Mouse (Mus musculus): ENCODE results near the gene Rbm20.

Rbm20 gene

GRCm38 (mm10) chr19:53752993-53753392 is 75.9 kb downstream of the Rbm20 start:
- no peak for DNase-seq (ENCODE audit: inconsistent age in 2 of 2, low spot score in 1 of 2)

- DNase-seq (ENCODE audit: inconsistent age in 2 of 2, low spot score in 1 of 2), result no peak
Measured at GRCm38 (mm10) chr19:53754421-53754830, 77.3 kb downstream of the Rbm20 start.

- DNase-seq (ENCODE audit: inconsistent age in 2 of 2, low spot score in 1 of 2), result no peak
Measured at GRCm38 (mm10) chr19:53755346-53755745, 78.2 kb downstream of the Rbm20 start.

DNA sequence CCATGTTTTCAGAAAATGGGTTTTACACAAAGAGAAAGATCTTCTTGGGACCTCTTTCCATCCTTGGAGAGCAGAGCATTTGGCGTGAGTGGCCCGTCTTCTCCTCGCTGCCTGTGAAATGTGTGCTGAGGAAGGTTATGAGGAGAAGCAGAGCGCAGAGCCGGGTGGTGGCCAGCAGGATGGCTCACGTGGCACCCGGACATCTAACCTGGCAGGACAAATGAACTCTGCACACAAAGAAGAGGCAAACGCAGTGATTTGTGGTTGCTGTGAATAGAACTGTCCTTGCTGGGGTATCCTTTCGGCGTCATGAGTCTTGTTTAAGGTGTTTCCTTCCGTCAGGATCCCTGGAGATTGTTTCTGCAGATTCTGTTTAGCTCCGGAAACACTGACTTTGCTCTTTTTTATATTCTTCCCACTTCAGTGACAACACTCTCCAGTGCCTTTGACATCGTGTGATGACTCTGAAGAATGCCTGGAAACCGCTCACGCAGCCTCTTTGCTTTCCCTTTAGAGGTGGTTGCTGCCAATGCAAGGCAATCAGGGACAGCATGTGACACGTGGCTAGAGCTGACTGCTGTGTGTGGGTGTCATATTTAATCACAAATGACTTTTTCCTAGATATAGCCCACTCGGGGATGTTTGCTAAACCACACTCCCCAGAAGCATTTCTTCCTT is 80.5 kb downstream of the Rbm20 start:
- DNase-seq (ENCODE audit: inconsistent age in 2 of 2, low spot score in 1 of 2), result no peak

DNA sequence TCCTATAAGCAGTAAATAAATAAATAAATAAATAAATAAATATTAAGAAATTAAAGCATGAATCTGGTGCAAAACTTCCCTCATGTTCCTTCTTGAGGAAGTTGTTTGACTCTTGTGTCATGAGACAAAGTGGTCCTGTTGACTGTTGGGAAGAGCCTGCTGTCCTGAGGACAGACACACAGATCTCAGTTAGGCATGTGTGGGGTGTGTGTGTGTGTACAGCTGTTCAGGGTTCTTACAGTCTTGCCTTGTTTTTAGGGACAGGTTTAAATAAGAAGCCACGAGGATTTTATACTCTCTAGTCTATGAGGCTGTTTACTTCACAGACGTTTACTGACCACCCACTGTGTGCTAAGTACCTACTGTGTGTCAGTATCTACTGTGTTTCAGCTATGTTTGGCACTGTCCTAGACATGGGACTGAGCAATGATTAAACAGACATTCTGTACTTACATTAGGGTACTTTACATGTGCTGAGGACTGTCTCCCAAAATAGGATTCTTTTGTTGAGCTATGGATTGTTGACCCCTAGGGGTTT is 81.8 kb downstream of the Rbm20 start:
- DNase-seq (ENCODE audit: inconsistent age in 2 of 2, low spot score in 1 of 2), result no peak

DNA sequence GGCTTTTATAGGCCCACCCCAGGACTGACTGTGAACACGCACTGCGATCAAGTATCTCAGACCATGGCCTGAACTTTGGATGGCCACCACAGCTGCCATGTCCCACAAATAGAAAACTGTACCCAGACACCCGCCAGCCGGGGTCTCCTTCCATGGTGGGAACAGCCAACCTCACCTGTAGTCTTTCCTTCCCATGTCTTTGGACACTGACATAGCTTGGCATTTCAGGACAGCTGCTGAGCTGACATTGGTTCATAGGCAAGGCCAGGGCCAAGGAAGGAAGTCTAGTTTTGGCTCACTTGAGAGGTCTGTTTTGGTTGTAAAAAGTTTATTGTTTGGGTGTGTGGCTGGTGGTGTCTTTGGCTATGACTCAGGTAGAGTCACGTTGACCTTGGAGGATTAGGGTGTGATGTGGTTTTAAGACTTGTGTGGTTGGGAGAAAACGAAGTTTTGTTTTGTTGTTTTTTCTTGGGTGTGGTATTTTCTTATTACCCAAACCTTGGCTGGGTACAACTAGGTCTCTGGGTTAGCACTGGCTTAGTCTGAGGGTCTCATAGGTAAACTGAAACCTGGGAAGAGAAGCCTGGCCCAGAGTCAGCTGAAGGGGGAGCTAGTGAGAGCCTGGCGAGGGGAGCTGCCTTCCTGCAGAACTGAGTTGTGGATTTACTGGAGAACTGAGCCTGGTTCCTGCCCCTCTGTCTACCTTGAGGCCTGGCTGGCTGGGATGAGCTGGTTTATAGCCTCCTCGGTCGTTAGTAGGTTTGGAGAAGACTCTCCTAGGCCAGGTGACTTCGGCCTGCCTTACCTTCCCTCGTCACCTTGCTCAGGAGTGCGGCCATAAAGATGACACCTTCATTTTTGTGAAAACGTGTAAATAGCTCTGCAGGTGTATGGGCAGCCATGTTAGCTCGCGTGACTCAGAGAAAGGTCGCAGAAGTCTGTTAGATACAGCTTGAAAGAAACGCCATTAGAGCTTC is 83.3 kb downstream of the Rbm20 start:
- DNase-seq (ENCODE audit: inconsistent age in 2 of 2, low spot score in 1 of 2), result no peak

GRCm38 (mm10) chr19:53762749-53763438 is 85.8 kb downstream of the Rbm20 start:
- no peak for DNase-seq (ENCODE audit: inconsistent age in 2 of 2, low spot score in 1 of 2)

DNA sequence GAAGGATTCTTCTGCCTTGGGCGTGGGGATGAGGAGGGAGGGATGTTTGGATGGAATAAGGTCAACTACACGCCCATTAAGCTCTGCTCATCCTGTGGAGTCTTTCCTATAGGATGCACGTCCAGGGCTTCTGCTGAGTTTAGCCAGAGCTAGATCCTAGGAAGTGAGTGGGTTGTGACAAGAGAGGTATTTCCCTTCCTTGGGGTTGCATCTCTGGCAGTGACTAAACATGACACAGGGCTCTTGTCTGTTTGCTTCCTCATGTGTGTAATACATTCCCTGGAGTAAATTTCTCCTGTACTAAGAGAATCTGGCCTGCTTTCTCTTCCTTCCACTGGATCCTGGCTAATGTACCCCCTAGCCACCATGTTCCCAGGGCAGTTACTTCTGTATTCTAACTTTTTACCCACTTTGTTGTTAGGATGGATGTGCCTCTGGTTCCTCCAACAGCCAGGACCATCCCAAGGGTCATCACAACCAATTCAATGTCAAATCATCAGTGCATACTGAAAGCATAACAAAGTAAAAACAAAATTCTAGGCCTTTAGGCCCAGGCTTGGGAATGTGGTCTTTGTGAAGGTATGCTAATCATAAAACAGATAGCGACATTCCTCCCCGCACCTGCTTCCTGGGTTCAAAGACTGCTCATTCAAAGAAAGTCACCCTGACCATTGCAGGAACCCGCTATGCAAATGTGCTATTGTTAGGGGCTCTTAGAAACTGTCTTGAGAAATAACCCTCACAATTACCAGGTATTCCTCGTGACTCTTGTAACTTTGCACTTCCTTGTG is 87.8 kb downstream of the Rbm20 start:
- no peak for DNase-seq (ENCODE audit: inconsistent age in 2 of 2, low spot score in 1 of 2)

DNA sequence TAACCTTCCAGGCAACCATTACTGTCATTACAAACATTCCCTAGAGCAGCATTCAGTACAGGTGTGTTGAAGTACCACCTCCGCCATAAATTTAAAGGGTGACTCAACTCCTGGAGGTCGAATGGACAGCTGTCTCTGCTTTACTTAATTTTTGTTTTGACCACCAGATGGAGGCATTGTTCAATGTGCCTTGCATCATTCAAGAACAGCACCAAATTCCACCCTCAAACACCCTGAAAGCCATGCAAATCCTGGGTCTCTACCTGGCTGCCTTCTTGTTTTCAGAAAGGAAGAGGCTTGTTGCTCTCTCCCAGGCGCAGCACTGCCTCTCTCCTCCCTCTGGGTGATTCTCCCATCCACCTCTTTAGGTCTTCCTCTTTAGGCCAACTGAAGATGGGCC is 91.4 kb downstream of the Rbm20 start:
- peak; percentile 20 to 83 for DNase-seq (ENCODE audit: inconsistent age in 2 of 2, low spot score in 1 of 2)

DNA sequence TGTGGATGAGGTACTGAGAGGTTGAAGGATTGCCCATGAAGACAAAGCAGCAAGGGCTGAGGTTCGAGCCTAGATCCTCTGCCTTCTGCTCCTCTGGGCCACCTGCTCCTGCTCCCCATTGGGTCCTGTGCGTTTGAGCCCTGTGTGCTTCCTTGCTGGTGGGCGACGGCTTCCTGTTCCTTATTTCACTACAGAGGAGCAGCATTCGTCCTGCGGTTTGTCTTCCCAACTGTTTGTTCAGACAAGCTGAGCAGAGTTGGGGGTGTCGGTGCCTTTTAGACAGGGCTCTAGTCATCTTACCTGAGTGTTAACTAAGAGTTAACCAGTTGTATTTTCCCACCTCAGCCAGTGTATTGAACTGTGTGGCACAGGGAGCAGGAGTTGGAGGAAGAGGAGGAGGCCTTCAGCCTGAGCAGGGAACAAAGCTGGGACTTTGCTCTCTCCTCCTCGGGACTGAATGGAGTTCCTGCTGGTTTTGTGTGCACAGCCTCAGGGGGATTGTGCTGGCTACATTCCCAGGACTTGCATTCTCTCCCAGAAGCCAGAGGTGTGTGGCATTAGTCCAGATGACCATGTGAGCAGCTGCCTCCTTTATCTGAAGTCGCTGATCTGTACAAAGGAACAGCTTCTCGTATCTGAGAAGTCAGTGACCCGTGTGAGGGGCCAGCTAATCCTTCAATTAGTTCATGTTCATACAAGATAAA is 97.0 kb downstream of the Rbm20 start:
- DNase-seq (ENCODE audit: inconsistent age in 2 of 2, low spot score in 1 of 2), result peak; percentile 25 to 77

- DNase-seq (ENCODE audit: inconsistent age in 2 of 2, low spot score in 1 of 2), result no peak
Measured at GRCm38 (mm10) chr19:53774641-53775350, 97.7 kb downstream of the Rbm20 start.

DNA sequence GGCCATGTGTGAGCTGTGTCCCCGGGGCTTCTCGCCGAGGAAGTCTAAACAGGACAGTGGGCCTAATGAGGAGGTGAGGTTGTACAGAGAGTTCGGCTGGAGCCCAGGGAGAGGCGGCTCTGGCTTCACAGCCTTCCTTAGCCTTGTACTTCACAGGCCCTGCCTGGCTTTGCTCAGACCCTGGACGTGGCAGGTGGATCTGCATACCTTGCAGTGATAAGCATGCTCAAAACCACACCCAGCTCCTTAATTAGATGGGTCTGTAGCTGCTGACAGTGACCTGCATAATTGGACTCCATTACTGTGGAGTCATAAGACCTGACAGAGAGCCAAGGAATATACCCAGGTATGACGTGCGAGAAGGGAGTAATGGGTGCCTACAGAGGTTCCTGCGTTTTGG is 102.3 kb downstream of the Rbm20 start:
- no peak for DNase-seq (ENCODE audit: inconsistent age in 2 of 2, low spot score in 1 of 2)

DNA sequence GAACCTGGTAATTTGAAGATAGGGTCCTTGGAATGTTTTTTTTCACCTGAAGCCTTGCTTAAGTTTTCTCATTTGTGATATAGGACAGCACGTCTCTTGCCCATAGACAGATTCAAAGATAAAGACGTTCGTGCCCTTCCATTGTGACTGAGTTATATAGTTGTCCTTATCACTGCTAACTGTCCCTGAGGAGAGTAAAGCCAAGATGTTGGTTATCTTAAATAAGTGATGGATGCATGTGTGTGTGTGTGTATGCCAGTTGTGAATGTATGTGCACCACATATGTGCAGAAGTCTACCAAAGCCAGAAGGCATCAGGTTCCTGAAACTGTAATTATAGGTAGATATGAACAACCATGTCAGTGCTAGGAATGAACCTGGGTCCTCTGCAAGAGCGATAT is 102.7 kb downstream of the Rbm20 start:
- no peak for DNase-seq (ENCODE audit: inconsistent age in 2 of 2, low spot score in 1 of 2)

- DNase-seq (ENCODE audit: inconsistent age in 2 of 2, low spot score in 1 of 2), result peak in 1 of 2 experiments; percentile 76
Measured at GRCm38 (mm10) chr19:53780752-53781602, 103.9 kb downstream of the Rbm20 start.

GRCm38 (mm10) chr19:53781826-53782225 is 104.7 kb downstream of the Rbm20 start:
- peak in 1 of 2 experiments; percentile 76 for DNase-seq (ENCODE audit: inconsistent age in 2 of 2, low spot score in 1 of 2)

DNA sequence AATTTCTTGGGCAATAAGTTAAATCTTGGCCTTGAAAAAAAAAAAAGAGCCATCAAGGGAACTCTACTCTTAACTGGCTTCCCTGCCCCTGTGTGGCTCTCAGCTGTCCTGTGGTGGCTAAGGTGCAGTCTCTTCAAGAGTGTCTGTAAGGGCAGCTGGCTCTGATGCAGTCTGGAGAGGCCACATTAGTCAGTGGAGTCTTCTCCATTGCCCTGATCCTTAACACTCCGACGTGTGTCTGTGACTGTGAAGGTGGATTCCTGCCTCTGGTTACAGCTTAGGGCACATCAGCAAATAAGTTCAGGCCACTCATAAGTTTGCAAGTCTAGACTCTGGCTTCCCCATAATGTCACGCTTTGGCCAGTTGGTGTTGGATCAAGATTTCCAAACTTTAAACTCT is 108.2 kb downstream of the Rbm20 start:
- no peak for DNase-seq (ENCODE audit: inconsistent age in 2 of 2, low spot score in 1 of 2)

DNA sequence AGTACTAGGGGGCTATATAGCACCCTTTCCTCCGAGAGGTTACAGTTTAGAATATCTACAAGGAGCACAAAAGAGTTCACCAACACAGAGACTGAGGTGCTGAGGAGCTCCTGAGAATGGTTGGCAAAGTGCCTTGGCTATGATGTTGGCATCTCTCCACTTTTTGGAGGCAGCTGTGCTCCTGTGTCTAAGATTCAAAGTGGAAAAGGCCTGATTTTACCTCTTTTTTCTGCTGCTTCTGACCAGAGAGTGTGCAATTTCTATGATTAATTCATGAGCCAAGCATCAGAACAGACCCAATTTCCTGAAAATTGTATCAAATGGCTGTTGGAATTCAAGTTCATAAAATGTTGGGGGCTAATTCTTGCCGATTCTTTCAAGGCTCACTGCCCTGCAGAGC is 109.1 kb downstream of the Rbm20 start:
- DNase-seq (ENCODE audit: inconsistent age in 2 of 2, low spot score in 1 of 2), result peak in 1 of 2 experiments; percentile 73

DNA sequence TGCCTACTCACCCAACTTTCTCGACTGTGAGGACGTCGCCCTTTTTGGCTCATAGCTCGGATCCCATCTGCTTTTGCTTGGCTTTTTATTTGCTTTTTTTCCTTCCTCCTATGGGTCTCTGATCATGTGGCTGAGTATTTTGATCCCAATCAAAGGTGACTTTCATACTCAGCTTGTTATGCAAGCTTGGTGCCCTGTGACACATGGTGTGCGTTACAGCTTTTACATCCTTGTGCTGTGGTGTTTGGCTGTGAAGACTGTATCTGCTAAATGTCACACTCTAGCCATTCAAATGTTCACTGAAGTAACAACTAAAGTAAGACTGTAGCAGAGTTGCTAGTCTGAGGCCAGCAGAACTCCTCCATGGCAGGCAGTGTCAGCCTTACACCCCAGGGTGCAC is 109.7 kb downstream of the Rbm20 start:
- no peak for DNase-seq (ENCODE audit: inconsistent age in 2 of 2, low spot score in 1 of 2)
